Comparison of ENCODE assay signal across 8 mouse cellular contexts in genomic region chr13:94057036-94057562, GRCm38 (mm10). TPM values are rescaled to one million over a fixed set of nuclear protein-coding genes. Genes with fewer than 3 reads are reported as not detected.
DNase-seq lines count a peak whose midpoint lies in the region; ATAC-seq and TF ChIP-seq lines count a peak whose summit lies in the region.

No protein-coding gene starts in this region.

- H3K27me3 ChIP-seq in kidney, embryonic 16.5 days (ENCODE audit: insufficient read depth, low read length) = no peaks in the 10 kb centered on the region
- H3K27me3 ChIP-seq in hindbrain, embryonic 15.5 days = peaks cover 27% of the 10 kb centered on the region
- peaks cover 21% of the 10 kb centered on the region; the same call in 1 of the 2 replicates for H3K27me3 ChIP-seq in midbrain, postnatal 0 days (ENCODE audit: insufficient read depth, low read length)

- peak overlapping the region; percentile 95 for H3K9ac ChIP-seq in kidney, embryonic 16.5 days (replicated peaks; ENCODE audit: low read length)
- peak overlapping the region; percentile 60 for H3K9ac ChIP-seq in hindbrain, embryonic 15.5 days
- peak overlapping the region; percentile 55 for H3K9ac ChIP-seq in midbrain, postnatal 0 days (replicated peaks; ENCODE audit: low read length, poor library complexity, severe bottlenecking)

- no peak for TF ChIP-seq CTCF in cortical plate, adult 2 months (IDR thresholded peaks at IDR 0.05; ENCODE audit: extremely low read depth, insufficient read depth, low read length)
- no peak for TF ChIP-seq CTCF in midbrain, postnatal 0 days (IDR thresholded peaks at IDR 0.05)

- WGBS in kidney, embryonic 16.5 days = 1% methylated on average over 17 of the region's 17 CpGs
- under 1% methylated on average over 17 of the region's 17 CpGs for WGBS in hindbrain, embryonic 15.5 days
- WGBS in midbrain, postnatal 0 days = 3% methylated on average over 17 of the region's 17 CpGs

- no peaks in the 10 kb centered on the region for H3K9me3 ChIP-seq in kidney, embryonic 16.5 days (ENCODE audit: low read length)
- no peaks in the 10 kb centered on the region for H3K9me3 ChIP-seq in hindbrain, embryonic 15.5 days
- no peaks in the 10 kb centered on the region for H3K9me3 ChIP-seq in midbrain, postnatal 0 days (ENCODE audit: low read length)

- no peak for DNase-seq in kidney, postnatal 10 days
- DNase-seq in midbrain, postnatal 0 days (ENCODE audit: low spot score) = no peak
- no peak for DNase-seq in natural killer cell, adult 2 months (ENCODE audit: low spot score in 2 of 2)
- DNase-seq in cerebellum, postnatal 4 days (ENCODE audit: low spot score in 2 of 2) = no peak
- DNase-seq in spleen, postnatal 10 days (ENCODE audit: low spot score in 2 of 2) = no peak

- ATAC-seq in kidney, embryonic 16.5 days (ENCODE audit: low FRiP score, low TSS enrichment) = peak; percentile 9; the same call in 1 of the 2 replicates
- ATAC-seq in hindbrain, embryonic 15.5 days (ENCODE audit: low FRiP score, low read depth) = no peak
- no peak for ATAC-seq in midbrain, postnatal 0 days (ENCODE audit: low FRiP score)

- peaks cover 30% of the 10 kb centered on the region for H3K4me1 ChIP-seq in kidney, embryonic 16.5 days (ENCODE audit: insufficient read depth, low read length)
- H3K4me1 ChIP-seq in cortical plate, adult 2 months (ENCODE audit: control insufficient read depth, insufficient read depth, low read length) = no peaks in the 10 kb centered on the region
- H3K4me1 ChIP-seq in hindbrain, embryonic 15.5 days (replicated peaks) = peaks cover 19% of the 10 kb centered on the region
- no peaks in the 10 kb centered on the region for H3K4me1 ChIP-seq in midbrain, postnatal 0 days (ENCODE audit: insufficient read depth, low read length)

- TF ChIP-seq POLR2A in cortical plate, adult 2 months (IDR thresholded peaks at IDR 0.05; ENCODE audit: extremely low read depth, insufficient read depth, low read length) = no peak

- H3K4me3 ChIP-seq in kidney, embryonic 16.5 days (ENCODE audit: low read length) = peak overlapping the region; percentile 89
- H3K4me3 ChIP-seq in cortical plate, adult 2 months (ENCODE audit: insufficient read depth, low read length) = peak overlapping the region; percentile 51
- peak overlapping the region; percentile 77 for H3K4me3 ChIP-seq in hindbrain, embryonic 15.5 days
- peak overlapping the region; percentile 72 for H3K4me3 ChIP-seq in midbrain, postnatal 0 days (ENCODE audit: low read depth, low read length)

- peak overlapping the region; percentile 95 for H3K27ac ChIP-seq in kidney, embryonic 16.5 days (ENCODE audit: low read length)
- H3K27ac ChIP-seq in cortical plate, adult 2 months (ENCODE audit: insufficient read depth, low read length) = no peak overlapping the region
- H3K27ac ChIP-seq in hindbrain, embryonic 15.5 days (replicated peaks) = peak overlapping the region; percentile 32; the same call in 1 of the 2 replicates
- H3K27ac ChIP-seq in midbrain, postnatal 0 days (ENCODE audit: low read depth, low read length) = no peak overlapping the region

- H3K4me2 ChIP-seq in kidney, embryonic 16.5 days (replicated peaks; ENCODE audit: low read depth, low read length) = peak overlapping the region; percentile 76
- H3K4me2 ChIP-seq in hindbrain, embryonic 15.5 days = peak overlapping the region; percentile 100
- H3K4me2 ChIP-seq in midbrain, postnatal 0 days (ENCODE audit: low read depth, low read length, poor library complexity, severe bottlenecking) = peak overlapping the region; percentile 100

- H3K36me3 ChIP-seq in kidney, embryonic 16.5 days (ENCODE audit: insufficient read depth, low read length) = peaks cover 5% of the 10 kb centered on the region; the same call in 1 of the 2 replicates
- H3K36me3 ChIP-seq in hindbrain, embryonic 15.5 days = no peaks in the 10 kb centered on the region
- H3K36me3 ChIP-seq in midbrain, postnatal 0 days (ENCODE audit: insufficient read depth, low read length) = no peaks in the 10 kb centered on the region

RNA-seq across cellular contexts. Expression of gene Lhfpl2, which starts 0.5 kb away (rescaled TPM):
- polyA plus RNA-seq in kidney, embryonic 16.5 days (2015; fragmentation: Nextera tagmentation; extraction: Ambion mirVana) = 91.2 and 96.0 TPM in 2 replicates
- polyA plus RNA-seq in cortical plate, adult 2 months (2012; rRNA removed) = 10.8 TPM in 2 replicates
- 20.0 and 21.0 TPM in 2 replicates for polyA plus RNA-seq in hindbrain, embryonic 15.5 days (2015; fragmentation: Nextera tagmentation; extraction: Ambion mirVana)
- 23.9 and 25.8 TPM in 2 replicates for total RNA-seq in midbrain, postnatal 0 days (2014; rRNA removed)
- 10.7 and 12.0 TPM in 2 replicates for polyA plus RNA-seq in midbrain, postnatal 0 days (2015; fragmentation: Nextera tagmentation; extraction: Ambion mirVana)

Comparison
In these comparisons a context has a peak if more than half of its experiments do, and no peak if none do; other contexts are left out.
1. H3K27ac ChIP-seq: peak in kidney, embryonic 16.5 days (single experiment) and hindbrain, embryonic 15.5 days (single experiment); none in cortical plate, adult 2 months (single experiment) and midbrain, postnatal 0 days (single experiment).
2. Peak in every context shown above with its lines, with median percentiles within 50 percentile points of each other: H3K4me2 ChIP-seq, H3K4me3 ChIP-seq and H3K9ac ChIP-seq.